Mouse (Mus musculus): ENCODE results near the gene Magix.

DNA sequence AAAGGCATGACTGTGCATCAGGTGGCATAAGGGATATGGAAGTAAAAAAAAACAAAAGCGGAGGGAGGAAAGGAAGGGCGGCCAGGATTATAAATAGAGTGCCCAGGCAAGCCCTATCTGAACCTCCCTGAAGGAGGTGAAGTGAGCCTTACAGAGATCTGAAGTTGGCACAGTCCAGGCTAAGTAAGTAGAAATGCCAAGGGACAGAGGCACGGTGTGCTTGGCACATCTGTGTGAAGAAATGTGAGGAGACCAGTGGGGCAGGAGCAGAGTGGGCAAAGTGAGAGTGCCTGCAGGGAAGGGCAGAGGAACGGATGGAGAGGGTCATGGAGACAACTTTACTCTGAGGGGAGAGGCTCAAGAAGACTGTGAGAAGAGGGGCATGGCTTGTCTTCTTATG is 20.0 kb downstream of the Magix start:
- TF ChIP-seq CTCF (IDR thresholded peaks at IDR 0.05; ENCODE audit: control insufficient read depth, insufficient read depth, insufficient replicate concordance, low read depth, low read length) = no peak
- TF ChIP-seq POLR2A (IDR thresholded peaks at IDR 0.05; ENCODE audit: control insufficient read depth, low read depth, low read length) = no peak
